Mouse (Mus musculus): ENCODE results near the gene B9d2. TPM values are rescaled to one million over a fixed set of nuclear protein-coding genes. Genes with fewer than 3 reads are reported as not detected.
A peak's percentile ranks its signal among the peaks of the same experiment; 100 is the strongest.

Gene B9d2
- polyA plus RNA-seq (2014; fragmentation: Nextera tagmentation; extraction: Ambion mirVana) = 25.1 and 27.6 TPM in 2 replicates

DNA sequence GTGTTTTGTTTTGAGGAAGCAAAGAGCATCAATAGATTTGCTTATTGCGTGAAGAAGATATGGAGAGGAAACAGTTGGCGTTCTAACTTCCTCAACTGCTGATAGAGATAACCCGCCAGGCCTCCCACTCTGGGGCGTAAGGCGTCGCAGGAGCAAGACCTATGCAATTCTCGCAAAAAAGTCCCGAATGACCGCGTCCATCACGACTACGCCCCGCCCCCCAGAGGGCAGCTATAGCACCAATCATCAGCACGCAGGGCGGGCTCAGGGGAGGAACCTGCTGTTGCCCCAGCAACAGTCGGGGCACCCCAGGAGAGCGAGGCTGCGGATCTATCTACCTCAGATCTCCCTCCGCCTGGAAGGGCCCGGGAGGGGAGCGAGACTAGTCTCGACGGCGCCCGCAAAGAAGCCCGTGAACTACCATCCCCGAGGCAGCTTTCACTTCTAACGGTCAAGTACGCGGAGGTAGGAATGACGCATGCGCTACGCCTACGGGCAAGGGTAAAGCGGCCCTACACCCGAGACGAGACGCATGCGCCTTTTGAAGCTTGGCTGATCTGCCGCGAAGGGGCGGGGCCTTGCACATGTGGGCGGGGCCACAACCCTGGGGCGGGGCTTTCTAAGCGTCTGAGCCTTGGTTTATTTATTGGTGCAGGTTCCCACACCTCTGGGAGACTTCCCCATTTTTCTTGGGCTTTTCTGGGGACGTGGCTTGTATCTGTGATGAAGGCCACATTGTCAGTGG is at the start of gene B9d2:
Gene B9d2 (plus strand): TSS at position 267 of the 745 bp plus-strand sequence.
- TF ChIP-seq CTCF (IDR thresholded peaks at IDR 0.05; ENCODE audit: low read depth) = no peak
- 0 out of 2 replicates have a peak, but pooled peaks cover 4% of the 10 kb centered on the region for H3K36me3 ChIP-seq (ENCODE audit: insufficient read depth)

DNA sequence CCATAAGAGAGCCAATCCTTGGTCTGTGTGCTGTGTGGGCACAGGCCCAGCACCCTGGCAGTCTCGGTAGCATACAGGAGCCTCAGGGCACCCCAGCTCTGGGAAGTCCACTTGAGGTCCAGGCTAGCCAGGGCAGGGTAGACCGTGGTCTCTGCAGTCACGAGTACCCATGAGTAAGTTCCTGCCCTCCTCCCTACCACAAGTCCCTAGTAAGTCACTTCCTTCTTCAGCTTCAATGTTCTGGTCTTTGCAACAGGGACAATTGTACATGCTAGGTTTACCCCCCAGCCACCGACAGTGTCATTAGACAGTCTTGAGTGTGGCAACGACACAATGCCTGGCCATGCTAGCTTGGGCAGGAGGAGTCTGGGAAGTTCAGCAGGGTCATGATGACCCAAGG is 47.9 kb upstream of the B9d2 start:
- Histone ChIP-seq H3K4me3 (ENCODE audit: low read depth, low read length) (no peak overlapping the region), H3K4me1 (ENCODE audit: insufficient read depth) (peaks cover 3% of the 10 kb centered on the region; the same call in 1 of the 2 replicates), H3K27me3 (ENCODE audit: insufficient read depth, low read length) (no peaks in the 10 kb centered on the region), H3K9ac (no peak overlapping the region), H3K4me2 (no peak overlapping the region), H3K27ac (ENCODE audit: low read depth) (no peak overlapping the region), H3K36me3 (ENCODE audit: insufficient read depth) (peaks cover 22% of the 10 kb centered on the region; the same call in 1 of the 2 replicates), H3K9me3 (ENCODE audit: low read depth, low read length) (no peaks in the 10 kb centered on the region)
- ATAC-seq (ENCODE audit: insufficient read depth) (no peak), DNase-seq (no peak)
- no peak for TF ChIP-seq CTCF (IDR thresholded peaks at IDR 0.05; ENCODE audit: low read depth)
- 83% methylated on average over 5 of the region's 5 CpGs for WGBS

More for the DNA sequence above, at the start of gene B9d2:
- peak within 1 kb of the TSS; percentile 87 for H3K27ac ChIP-seq (ENCODE audit: low read depth)
- peak; percentile 96 for ATAC-seq (ENCODE audit: insufficient read depth)
- H3K4me2 ChIP-seq = peak within 1 kb of the TSS; percentile 56
- H3K4me3 ChIP-seq (ENCODE audit: low read depth, low read length) = peak within 1 kb of the TSS; percentile 64
- H3K9ac ChIP-seq = peak within 1 kb of the TSS; percentile 54
- H3K27me3 ChIP-seq (ENCODE audit: insufficient read depth, low read length) = peaks cover 6% of the 10 kb centered on the region
- under 1% methylated on average over 46 of the region's 46 CpGs for WGBS
- no peaks in the 10 kb centered on the region for H3K9me3 ChIP-seq (ENCODE audit: low read depth, low read length)
- peak; percentile 96 for DNase-seq
- H3K4me1 ChIP-seq (ENCODE audit: insufficient read depth) = peaks cover 10% of the 10 kb centered on the region

- ATAC-seq (ENCODE audit: insufficient read depth) = no peak
- peaks cover 11% of the 10 kb centered on the region; the same call in 1 of the 2 replicates for H3K36me3 ChIP-seq (ENCODE audit: insufficient read depth)
These were observed 44.2 kb upstream of the B9d2 start for GRCm38 (mm10) chr7:25636373-25636772.

GRCm38 (mm10) chr7:25637099-25637498 is 43.5 kb upstream of the B9d2 start:
- ATAC-seq (ENCODE audit: insufficient read depth) (no peak), DNase-seq (no peak)
- peaks cover 11% of the 10 kb centered on the region; the same call in 1 of the 2 replicates for H3K36me3 ChIP-seq (ENCODE audit: insufficient read depth)
- 75% methylated on average over 5 of the region's 5 CpGs for WGBS
- TF ChIP-seq CTCF (IDR thresholded peaks at IDR 0.05; ENCODE audit: low read depth) = no peak
- no peak overlapping the region for H3K27ac ChIP-seq (ENCODE audit: low read depth)
- no peaks in the 10 kb centered on the region for H3K27me3 ChIP-seq (ENCODE audit: insufficient read depth, low read length)
- no peaks in the 10 kb centered on the region for H3K9me3 ChIP-seq (ENCODE audit: low read depth, low read length)
- no peak overlapping the region for H3K9ac ChIP-seq
- no peak overlapping the region for H3K4me3 ChIP-seq (ENCODE audit: low read depth, low read length)
- no peaks in the 10 kb centered on the region for H3K4me1 ChIP-seq (ENCODE audit: insufficient read depth)
- H3K4me2 ChIP-seq = no peak overlapping the region

More at GRCm38 (mm10) chr7:25636373-25636772, 44.2 kb upstream of the B9d2 start:
- Histone ChIP-seq H3K4me3 (ENCODE audit: low read depth, low read length) (no peak overlapping the region), H3K27ac (ENCODE audit: low read depth) (no peak overlapping the region), H3K9me3 (ENCODE audit: low read depth, low read length) (no peaks in the 10 kb centered on the region), H3K27me3 (ENCODE audit: insufficient read depth, low read length) (no peaks in the 10 kb centered on the region), H3K4me2 (no peak overlapping the region), H3K4me1 (ENCODE audit: insufficient read depth) (no peaks in the 10 kb centered on the region), H3K9ac (no peak overlapping the region)
- no peak for TF ChIP-seq CTCF (IDR thresholded peaks at IDR 0.05; ENCODE audit: low read depth)
- DNase-seq = no peak
- WGBS = 11% methylated on average over 3 of the region's 3 CpGs

DNA sequence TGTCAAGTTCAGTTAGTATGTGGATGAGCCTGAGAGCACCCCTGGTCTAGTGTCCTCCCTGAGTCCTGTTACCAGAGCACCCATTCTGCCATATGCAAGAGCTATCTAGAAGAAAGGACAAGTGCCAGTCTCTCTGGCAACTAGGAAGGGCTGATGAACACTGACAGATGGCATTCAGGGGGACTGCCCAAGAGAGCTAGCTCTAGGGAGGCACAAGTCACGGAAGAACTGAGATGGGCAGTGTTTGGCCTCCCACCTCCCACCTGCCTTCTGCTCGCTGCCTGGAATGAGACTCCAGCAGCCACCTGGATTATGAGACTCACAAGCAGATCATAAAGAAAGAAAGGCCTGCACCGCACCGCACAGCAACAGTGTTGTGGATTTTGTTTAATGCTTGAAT is 40.8 kb upstream of the B9d2 start:
- no peaks in the 10 kb centered on the region for H3K9me3 ChIP-seq (ENCODE audit: low read depth, low read length)
- WGBS = 85% methylated on average over 4 of the region's 4 CpGs

DNA sequence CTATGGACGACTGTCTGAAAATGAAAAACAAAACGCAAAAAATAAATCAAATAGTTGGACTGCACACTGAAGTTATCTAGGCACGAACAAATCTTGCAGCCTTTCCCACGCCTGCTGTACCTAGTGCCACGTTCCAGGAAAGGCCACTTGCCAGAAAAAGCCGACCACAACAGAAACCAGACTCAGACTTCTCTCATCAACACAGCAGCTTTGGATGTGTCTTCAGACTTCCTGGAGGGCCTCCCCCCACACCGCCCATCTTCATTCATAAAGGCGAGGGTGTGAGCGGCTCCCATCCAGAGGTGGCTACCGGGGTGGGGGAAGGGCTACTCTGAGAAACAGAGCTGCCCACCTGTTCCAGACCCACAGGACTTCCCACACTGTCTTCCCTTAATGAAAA is 36.4 kb upstream of the B9d2 start:
- no peak overlapping the region for H3K4me3 ChIP-seq (ENCODE audit: low read depth, low read length)
- no peak overlapping the region for H3K4me2 ChIP-seq
- H3K9ac ChIP-seq = no peak overlapping the region
- no peak overlapping the region for H3K27ac ChIP-seq (ENCODE audit: low read depth)
- no peaks in the 10 kb centered on the region for H3K9me3 ChIP-seq (ENCODE audit: low read depth, low read length)
- no peak for DNase-seq
- H3K27me3 ChIP-seq (ENCODE audit: insufficient read depth, low read length) = no peaks in the 10 kb centered on the region
- TF ChIP-seq CTCF (IDR thresholded peaks at IDR 0.05; ENCODE audit: low read depth) = no peak
- H3K36me3 ChIP-seq (ENCODE audit: insufficient read depth) = peaks cover 2% of the 10 kb centered on the region; the same call in 1 of the 2 replicates
- no peak for ATAC-seq (ENCODE audit: insufficient read depth)
- WGBS = 72% methylated on average over 10 of the region's 10 CpGs
- no peaks in the 10 kb centered on the region for H3K4me1 ChIP-seq (ENCODE audit: insufficient read depth)

More for the DNA sequence above, 40.8 kb upstream of the B9d2 start:
- no peak overlapping the region for H3K27ac ChIP-seq (ENCODE audit: low read depth)
- no peaks in the 10 kb centered on the region for H3K27me3 ChIP-seq (ENCODE audit: insufficient read depth, low read length)
- ATAC-seq (ENCODE audit: insufficient read depth) (no peak), DNase-seq (no peak)
- H3K36me3 ChIP-seq (ENCODE audit: insufficient read depth) = peaks cover 2% of the 10 kb centered on the region; the same call in 1 of the 2 replicates
- no peak overlapping the region for H3K9ac ChIP-seq
- no peaks in the 10 kb centered on the region for H3K4me1 ChIP-seq (ENCODE audit: insufficient read depth)
- H3K4me3 ChIP-seq (ENCODE audit: low read depth, low read length) = no peak overlapping the region
- H3K4me2 ChIP-seq = no peak overlapping the region
- TF ChIP-seq CTCF (IDR thresholded peaks at IDR 0.05; ENCODE audit: low read depth) = no peak

DNA sequence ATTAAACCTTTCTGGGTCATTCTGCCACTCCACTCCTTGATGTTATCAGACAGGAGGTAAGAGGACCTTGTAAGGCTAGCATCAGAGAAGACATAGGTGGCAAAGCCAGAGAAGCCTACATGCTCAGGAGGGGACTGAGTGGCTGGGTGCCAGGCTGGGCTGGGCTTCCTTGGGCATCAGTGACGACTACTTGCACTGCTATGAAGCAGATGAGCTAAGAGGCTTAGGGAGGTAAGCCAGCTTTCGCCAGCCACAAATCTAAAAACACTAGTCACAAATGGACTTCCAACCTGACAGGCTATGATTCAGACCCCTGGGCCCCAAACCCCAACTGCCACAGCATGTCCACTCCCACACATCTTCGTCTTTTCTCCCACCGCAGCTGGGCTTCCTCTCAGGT is 35.9 kb upstream of the B9d2 start:
- no peak for TF ChIP-seq CTCF (IDR thresholded peaks at IDR 0.05; ENCODE audit: low read depth)
- no peaks in the 10 kb centered on the region for H3K27me3 ChIP-seq (ENCODE audit: insufficient read depth, low read length)
- H3K4me2 ChIP-seq = no peak overlapping the region
- H3K4me1 ChIP-seq (ENCODE audit: insufficient read depth) = no peaks in the 10 kb centered on the region
- no peak overlapping the region for H3K27ac ChIP-seq (ENCODE audit: low read depth)
- WGBS = 72% methylated on average over 4 of the region's 4 CpGs
- DNase-seq = no peak
- no peak for ATAC-seq (ENCODE audit: insufficient read depth)
- no peak overlapping the region for H3K4me3 ChIP-seq (ENCODE audit: low read depth, low read length)
- no peaks in the 10 kb centered on the region for H3K9me3 ChIP-seq (ENCODE audit: low read depth, low read length)
- no peak overlapping the region for H3K9ac ChIP-seq
- peaks cover 2% of the 10 kb centered on the region; the same call in 1 of the 2 replicates for H3K36me3 ChIP-seq (ENCODE audit: insufficient read depth)

All from lung, embryonic 14.5 days (tissue).